Mouse (Mus musculus) spleen, postnatal 36 days (tissue): Measurements from ENCODE around the gene Limd2.
A peak's percentile ranks its signal among the peaks of the same experiment; 100 is the strongest.

Experiments
- DNase-seq, 2 experiments: peaks; one replicate each; pipeline ENCODE4 v3.0.0; 2022; ENCODE audit warnings: low spot score in 2 of 2, mixed read lengths in 1 of 2

Gene Limd2

DNA sequence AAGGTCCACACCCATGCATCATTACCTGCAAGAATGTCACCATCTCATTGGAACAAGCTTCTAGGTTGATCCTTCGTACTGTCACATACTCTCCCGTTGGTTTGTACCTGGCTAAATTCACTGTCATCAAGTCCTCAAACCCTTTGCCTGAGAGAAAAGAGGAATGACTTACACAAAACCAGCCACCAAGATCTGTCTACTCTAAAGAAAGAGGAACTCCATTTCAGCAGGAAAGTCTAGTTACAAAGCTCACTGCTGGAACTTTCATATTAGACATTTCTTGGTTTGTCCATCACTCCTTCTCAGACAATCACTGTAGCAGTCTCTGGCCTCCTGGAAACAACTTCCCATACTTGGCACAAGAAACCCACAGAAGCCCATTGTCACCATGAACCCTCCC, 12.6 kb upstream of the Limd2 start:
- DNase-seq = no peak

DNA sequence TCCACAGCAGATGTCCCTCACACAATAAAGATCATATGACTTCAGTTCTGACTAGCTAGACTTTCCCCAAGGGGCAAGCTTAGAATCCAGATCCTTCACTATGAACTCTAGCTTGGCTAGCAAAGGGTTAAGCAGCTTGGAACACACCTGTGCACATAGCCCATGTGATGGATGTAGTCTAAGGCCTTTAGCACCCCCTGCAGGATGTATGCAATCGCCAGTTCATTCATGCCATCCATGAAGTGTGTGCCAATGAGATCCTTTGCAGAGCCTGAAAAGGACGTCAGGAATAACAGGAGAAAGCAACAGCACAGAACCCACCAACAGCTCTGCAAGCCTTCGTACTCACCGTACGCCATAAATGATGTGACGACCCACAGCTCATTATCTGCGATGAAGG, 10.1 kb upstream of the Limd2 start:
- peak; percentile 51 to 61 for DNase-seq

DNA sequence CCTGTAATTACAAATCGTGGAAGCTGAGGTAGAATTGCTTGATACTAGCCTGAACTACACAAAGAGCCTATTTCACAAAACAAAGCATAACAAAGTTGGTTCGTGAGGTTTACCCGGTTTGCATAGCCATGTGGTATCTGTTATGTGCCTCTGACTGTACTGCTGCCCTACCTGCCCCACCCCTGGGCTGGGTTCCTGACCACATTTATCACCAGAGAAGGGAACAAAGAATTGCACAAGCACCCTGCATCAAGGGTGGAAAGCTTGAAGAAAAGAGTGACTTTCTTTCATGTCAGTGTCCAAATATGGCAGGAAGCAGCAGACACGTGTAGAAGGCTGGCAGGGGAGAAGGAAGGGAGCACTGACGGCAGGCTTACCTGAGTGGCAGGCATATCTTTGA, 6.8 kb upstream of the Limd2 start:
- DNase-seq = peak; percentile 71 to 76

DNA sequence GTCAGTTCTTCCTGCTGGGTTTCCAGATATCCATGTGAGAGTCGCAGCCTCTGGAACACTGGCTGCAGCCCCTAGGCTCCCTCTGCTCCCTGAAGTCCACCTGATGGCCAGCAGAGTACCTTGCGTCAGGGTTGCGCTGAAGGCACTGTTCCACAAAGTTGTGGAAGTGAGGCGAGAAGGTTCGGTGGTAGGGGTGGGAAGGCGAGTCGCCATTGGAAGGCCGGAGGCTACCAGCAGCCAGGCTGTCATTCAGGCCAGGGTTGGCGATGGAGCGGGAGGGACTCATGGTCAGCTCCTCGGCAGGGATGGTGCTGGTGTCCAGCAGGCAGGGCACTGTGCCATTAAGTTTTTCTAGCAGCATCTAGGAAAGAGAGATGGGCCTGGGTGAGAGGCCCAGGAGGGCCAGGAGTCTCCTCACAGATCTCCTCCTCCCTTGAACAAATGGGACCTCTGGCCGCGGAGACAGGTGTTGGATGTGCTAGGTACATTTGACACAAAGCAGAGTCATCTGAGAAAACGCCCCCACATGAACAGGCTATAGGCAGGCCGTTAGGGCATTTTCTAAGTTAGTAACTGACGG, 4.0 kb upstream of the Limd2 start:
- no peak for DNase-seq

DNA sequence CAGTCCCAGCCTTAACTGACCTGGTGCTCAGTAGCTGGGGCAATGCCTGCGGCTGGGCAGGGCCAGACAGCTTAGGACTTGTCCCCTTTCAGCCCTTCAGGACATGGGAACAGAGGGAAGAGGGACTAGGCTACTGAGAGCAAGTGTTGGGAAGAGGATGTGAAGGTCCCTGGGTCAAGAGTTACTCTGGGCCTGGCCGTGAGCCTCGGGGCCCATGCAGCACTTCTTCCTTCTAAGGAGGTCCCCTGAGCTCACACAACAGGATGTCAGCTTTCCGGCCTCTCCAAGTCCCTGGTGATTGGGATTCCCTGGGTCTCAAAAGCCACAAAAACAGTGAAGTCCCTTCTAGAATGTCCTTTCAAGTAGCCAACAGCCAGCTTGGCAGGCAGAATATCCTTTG, 2.9 kb upstream of the Limd2 start:
- DNase-seq = no peak

DNA sequence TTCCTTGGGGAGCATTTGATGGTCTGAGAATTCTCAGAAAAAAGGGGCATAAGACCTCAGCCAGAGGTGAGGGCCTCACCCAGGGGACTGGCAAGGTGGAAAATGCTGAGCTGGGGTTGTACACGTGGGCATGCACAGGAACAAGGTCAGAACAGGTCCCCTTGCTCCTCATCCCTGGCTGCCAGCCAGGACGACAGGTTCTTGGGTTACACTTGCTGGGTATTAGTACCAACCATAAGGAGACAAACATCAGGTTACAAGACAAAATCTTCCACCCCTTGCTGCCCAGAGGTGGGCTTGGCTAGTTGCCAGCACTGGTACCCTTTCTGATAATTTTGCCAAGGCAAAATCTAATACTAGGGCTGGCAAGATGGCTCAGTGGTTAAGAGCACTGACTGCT, 1.6 kb upstream of the Limd2 start:
- no peak for DNase-seq

DNA sequence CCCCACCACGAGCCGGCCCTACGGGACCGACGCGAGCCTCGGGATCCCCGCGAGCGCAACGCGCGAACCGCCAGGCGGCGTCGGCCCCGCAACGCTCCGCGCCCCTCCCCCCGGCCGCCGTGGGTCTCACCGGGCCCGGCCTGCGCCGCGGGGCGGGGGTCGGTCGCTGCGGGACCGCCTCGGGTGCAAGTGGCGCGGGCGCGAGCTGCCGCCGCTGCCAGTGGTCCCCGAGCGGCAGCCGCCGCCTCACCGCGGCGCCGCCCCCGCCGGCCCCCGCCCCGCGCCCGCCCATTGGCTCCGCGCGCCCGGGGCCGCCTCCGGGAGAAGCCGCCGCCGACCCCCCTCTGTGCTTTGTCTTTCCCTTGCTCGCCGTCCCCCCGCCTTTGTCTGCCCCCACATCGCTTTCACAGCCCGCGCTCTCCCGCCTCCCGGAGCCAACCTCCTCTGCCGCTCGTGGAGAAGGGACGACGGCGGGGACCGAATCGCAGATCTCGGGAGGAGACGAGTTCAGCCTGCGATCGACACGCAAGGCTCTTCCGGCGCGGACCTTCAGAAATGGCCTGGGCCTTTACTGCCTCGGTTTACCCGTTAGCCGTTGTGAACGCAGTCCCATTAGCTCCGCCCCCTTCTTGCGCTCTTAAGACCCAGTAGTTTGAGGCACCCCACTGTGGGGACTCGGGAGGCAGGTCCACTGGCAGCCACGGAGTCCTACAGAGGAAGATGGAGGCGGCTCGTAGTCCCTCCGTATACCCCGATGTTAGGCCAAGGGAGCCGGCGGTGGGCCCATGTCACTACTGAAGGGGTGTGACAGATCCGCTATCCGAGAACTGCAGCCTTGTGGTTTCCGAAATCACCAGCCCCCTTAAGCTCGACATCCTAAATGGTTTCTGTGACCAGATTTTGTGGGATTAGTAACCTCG, 479 bp downstream of the Limd2 start:
- DNase-seq = peak; percentile 86 to 87

DNA sequence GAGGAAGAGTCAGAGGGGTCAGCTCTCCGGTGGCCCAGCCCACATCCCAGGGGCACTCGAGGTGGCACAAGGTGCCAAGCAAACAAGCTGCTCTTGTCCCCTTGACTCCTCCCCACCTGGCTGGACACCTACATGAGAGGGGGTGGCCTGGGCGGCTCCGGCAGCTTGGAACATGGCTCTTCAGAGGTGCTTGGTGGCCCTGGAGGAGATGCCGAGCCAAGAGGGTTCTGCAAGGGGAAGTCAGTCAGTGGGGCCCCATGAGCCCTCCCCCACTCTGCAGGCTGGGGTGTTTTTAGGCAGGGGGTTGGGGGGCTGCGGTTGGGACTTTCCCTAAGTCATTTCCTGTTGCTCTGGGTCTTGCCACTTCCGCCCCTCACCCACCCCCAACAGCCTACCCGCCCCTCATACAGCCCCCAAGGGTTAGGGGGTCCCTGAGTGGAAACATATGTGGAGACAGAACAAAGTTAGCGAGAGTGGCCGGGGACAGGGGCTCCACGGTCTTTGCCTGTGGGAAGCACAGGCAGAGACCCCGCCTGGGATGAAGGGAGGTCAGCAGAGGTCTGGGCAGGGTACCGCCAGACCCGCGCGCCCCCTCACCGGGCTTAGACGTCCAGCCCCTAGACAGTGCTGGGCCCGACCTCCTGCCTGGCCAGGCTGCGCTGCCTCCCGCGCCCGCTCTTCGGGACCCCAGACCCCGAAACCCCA, 1.3 kb downstream of the Limd2 start:
- peak; percentile 93 to 94 for DNase-seq

DNA sequence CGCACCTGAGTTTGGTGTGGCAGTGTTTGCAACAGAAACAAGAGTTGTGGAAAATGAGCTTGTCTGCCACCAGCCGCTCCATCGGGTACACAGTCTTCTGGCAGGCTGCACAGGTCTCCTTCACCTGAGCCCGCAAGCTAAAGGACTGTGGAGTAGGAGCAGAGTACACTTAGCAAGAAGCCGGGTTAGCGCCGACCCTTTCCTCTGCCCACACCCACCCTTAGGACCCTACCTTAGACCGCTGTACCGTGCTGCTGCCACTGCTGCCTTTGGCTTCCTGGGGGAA, 1.8 kb downstream of the Limd2 start:
- DNase-seq = no peak

DNA sequence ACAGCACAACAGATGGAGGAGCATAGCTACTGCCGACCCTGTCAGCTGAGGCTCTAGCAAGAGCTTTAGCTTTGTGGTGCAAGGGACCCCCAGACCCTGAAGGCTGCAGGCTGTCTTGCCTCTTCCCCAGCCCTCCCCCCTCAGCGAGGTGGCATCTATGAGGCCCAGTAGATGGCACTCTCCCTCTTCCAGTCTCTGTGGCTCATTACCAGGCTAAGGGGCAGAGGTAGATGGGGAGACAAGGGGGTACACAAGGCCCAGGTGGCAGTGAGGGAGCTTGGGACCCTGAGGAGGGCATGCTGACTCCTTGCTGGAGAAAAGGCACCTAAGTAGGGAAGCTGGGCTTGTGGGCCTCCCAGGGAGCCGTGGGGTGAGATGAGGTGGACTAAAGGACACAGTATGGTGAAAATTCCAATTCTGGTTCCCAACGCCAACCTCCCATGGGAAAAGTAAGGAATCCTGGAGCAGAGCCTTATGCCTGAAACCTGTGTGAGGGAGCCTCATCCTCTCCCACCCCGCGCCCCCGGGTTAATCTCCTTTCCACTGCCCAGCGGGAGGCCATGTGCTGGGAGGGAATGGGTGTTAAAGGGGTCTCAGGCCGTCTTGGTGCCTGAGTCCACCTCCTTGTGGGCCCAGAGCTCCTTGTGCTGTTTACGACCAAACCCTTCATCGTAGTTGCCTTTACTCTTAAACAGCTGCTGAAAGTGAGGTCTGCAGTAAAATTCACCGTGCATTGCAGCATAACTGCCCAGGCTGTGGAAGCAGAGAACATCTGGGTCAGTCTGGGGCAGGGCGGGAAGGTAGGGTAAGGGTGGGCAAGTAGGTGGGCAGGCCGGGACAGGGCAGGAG, 2.4 kb downstream of the Limd2 start:
- peak; percentile 61 to 66 for DNase-seq

DNA sequence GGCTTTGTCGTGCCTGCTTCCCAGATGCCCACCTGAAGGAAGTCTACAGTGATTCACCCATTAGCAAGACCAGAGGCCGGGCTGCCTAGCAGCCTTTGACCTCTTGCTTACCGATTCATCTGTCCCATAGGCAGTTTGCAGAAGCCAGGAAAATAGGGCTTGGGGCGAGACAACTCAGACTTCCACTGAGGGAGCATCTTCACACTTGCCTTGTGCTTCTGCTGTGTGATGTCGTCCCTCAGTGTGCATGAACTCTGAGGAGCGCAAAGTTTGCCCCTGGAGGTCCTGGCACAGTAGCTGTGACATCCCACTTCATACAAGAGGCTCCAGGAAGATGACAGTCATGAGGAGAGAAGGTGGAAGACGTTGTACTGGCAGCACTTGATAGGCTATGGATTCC, 3.5 kb downstream of the Limd2 start:
- no peak for DNase-seq

DNA sequence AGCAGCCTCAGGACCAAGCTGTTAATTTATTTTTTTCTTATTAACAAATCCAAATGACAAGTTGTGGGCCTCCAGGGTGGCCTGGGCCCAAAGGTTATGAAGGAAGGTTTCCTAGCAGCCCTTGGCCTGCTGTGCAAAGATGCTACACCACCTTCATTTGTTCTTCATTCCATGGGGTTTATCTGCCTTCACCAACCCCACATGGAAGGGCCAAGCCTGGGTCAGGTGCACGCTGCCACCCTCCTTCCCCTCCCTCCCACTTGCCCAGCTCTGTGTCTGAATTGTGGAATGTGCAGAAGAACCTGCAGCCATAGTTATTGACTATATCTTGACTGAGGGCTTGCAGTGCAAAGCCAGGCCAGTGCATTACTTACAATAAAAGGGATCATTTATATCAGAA, 4.4 kb downstream of the Limd2 start:
- DNase-seq = no peak

DNA sequence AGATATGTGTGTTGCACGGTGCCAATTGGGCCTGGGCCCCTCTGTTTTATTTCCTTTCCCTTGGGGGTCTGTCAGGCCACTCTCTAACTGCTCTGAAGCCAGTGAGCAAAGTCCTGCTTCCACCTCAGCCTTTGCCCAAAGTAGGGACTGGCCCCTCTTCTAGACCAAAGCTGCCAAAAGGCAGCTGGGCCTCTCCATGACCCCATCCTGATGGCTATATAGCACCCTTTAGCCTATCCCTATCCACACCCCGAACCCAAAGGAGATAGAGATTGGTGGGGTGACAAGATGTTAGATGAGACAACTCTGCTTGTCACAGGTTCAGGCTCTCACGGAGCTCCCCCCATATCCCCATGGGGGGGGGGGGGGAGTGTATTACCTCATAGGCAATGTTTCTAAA, 4.9 kb downstream of the Limd2 start:
- DNase-seq = no peak

DNA sequence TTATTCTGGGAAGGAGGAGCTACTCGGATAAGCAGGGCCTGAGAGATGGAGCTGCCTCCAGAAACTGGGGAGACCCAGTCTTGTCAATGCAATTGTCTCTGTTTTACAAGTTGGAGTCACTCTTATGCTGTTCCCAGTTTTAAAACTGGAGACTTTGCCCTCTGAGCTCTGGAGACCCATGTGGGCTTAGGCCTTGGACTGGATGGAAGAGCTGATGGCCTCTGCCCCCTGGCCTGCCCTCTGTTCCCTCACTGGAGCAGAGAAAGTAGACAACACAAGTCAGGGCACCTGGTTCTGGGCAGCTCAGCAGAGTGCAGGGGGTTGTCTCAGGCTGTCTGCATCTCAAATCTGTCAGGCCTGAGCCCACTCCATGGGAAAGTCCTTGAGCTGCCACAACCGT, 5.9 kb downstream of the Limd2 start:
- DNase-seq = no peak

DNA sequence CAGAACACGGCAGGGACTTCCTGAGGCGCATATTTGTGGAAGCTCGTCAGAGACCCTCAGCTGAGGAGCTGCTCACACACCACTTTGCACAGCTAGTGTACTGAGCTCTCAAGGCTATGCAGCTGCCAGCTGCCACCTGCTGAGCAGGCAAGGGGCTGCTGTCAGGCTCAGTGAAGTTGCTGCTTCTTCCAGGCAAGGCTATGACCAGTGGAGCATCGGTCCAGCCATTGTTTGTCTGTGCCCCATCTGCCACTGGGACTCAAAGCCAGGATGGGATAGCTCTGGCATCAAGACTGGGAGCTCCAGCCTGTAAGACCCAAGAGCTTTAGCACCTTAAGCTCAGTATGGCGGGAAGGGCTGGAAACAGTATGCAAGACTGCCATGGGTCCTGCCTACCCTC, 6.6 kb downstream of the Limd2 start:
- no peak for DNase-seq

DNA sequence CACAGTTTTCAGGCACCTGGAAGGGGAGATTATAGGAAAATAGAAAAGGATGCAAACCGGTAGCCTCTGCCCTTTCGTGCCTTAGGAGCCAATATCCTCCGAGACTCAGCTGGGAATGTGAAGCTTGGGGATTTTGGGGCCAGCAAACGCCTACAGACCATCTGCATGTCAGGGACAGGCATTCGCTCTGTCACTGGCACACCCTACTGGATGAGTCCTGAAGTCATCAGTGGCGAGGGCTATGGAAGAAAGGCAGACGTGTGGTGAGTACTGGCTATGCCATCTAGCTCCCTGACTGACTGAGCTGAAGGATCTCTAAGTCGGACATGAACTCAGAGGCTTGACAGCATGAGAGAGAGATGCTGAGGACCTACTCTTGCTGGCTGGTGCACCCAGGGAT, 8.5 kb downstream of the Limd2 start:
- DNase-seq = no peak

DNA sequence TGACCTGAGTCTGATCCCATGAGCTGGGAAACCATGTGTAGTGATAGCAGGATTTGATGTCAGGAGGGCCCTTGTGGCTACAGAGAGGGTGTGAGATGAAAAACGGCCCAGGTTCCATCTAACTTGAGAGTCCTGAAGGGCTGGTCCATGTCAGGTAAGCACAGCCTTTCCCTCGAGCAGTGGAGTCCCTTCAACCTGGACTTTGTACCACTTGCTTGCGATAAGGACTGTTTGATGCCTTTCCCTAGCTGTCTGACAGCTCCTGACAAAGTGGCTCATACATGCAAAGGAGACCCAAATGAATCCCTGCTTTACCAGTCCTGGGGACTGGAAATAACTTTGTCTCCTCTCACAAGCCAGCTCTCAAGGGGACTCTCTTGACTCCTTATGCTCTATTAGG, 9.4 kb downstream of the Limd2 start:
- no peak for DNase-seq

DNA sequence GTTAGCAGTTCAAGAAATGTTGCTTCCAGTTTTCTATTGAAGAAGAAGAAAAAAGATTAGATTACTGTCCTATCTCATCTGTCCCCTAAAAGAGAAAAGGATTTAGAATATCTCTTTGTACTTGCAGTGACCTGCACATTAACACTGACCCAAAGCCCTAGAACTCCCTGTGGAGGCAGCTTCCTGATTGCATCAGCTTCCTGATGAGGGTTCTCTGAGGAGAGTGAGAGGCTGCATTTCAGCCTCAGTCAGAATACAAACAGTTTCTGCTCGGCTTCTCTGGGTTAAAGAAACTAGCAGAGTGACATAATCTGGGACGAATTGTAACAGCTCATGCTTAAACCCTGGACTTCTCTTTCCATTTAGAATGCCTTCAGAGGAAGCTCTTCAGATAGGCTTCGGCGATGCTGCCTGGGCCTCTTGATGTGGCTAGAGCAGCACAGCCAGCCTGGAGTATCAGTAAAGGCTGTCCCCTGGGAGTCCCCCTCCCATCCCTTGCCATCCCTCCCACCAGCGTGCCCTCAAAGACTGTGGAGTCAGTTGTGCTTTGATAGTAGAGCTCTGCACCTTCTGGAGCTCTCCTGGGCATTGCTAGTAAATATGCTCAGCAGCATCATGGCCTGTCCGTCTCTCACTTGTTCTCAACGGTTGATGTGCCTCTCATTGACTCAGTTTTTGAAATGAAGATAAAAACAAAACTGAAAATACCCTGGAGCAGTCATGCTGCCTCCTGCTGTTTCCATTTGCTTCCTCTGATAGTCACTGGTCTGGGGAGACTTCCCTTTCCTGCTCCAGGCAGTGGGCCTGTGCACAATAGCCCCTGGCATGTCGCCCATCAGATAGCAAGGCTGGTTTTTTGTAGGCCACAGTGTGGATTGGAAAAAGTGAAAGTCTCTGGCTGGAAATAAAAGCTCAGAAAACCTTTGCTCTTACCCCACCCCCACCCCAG, 25.8 kb downstream of the Limd2 start:
- DNase-seq = peak; percentile 43 to 54

DNA sequence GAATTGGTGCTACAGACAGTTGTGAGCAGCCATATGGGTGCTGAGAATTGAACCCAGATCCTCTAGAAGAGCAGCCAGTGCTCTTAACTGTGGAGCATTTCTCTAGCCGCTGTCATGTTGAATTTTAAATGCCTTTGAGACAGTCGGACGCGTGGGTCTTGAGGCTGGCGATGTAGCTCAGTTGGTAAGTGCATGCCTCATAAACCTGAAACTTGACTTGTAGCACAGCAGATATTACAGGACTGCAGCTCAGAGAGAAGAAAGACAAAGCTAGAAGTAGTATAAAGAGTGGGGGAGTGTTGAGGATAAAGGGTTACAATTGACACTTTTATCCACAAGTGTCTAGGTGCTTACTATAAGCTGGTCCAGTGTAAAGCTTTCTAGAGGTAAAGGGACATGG, 28.1 kb downstream of the Limd2 start:
- no peak for DNase-seq

DNA sequence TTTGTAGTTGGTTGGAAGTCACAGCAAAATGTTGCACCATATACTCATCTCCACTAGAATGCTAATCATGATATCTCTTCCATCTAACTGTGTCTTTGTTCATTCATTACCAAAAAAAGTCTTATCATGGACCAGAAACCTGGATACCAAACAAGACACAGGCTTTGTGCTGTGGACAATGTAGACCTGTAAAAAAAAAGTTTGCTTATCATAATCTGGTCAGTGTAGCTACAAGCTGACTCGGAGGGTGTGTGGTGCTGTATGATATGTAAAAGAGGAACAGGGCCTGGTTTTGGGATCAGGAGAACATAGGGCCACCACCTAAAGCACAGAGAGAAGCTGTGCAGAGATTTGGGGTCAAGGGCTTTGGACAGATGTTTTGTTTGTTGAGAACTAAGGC, 31.2 kb downstream of the Limd2 start:
- DNase-seq = no peak
